22 mouse cellular contexts compared by ENCODE assay signal in the genomic region with DNA sequence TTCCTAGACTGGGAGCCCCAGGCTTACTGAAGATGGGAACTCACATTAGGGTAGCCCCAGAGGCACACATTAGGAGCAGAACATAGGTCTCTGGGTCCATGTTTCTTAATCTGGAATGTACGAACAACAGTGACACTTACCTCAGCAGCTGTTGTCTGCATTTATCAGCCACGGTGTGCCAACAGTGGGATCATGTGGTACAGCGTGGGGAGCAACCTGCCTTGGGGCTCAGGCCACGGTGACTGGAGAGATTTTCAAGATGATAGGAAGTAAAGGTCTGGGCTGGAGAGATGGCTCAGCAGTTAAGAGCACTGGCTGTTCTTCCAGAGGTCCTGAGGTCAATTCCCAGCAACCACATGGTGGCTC. TPM values are rescaled to one million over a fixed set of nuclear protein-coding genes. Genes with fewer than 3 reads are reported as not detected.
A peak's percentile ranks its signal among the peaks of the same experiment; 100 is the strongest.
DNase-seq lines count a peak whose midpoint lies in the region; ATAC-seq and TF ChIP-seq lines count a peak whose summit lies in the region.
"Had no signal": no experiment of that assay in that cellular context is flagged by ENCODE, and none has a peak within 500 bp of the region (broad histone marks: within the 10 kb centered on the region; RNA-seq: fewer than 3 reads in every experiment).

No protein-coding gene starts in this region.

- peak overlapping the region; percentile 90 for H3K27ac ChIP-seq in heart, adult 2 months
- H3K27ac ChIP-seq in heart, embryonic 10.5 days = no peak overlapping the region
- H3K27ac ChIP-seq in liver, embryonic 15.5 days (replicated peaks) = no peak overlapping the region
- no peak overlapping the region for H3K27ac ChIP-seq in liver, embryonic 11.5 days (ENCODE audit: low read depth, low read length)
- peak overlapping the region; percentile 79 for H3K27ac ChIP-seq in small intestine, adult 2 months (ENCODE audit: insufficient read depth, low read depth, low read length)
- no peak overlapping the region for H3K27ac ChIP-seq in hindbrain, embryonic 16.5 days (ENCODE audit: low read depth, low read length)
- H3K27ac ChIP-seq: heart, embryonic 15.5 days; hindbrain, embryonic 13.5 days had no signal

- DNase-seq in heart, adult 2 months = no peak
- no peak for DNase-seq in heart, embryonic 10.5 days (ENCODE audit: low spot score)
- no peak for DNase-seq in liver, embryonic 11.5 days (ENCODE audit: low spot score)
- DNase-seq in fat pad, adult 2 months (ENCODE audit: extremely low read depth, low read depth, low spot score) = peak; percentile 80
- DNase-seq in ovary, adult 18-20 months (ENCODE audit: low spot score) = no peak
- DNase-seq: adrenal gland, adult 2 months; adrenal gland, postnatal 25 days; cerebellum, adult 18-20 months; cerebellum, adult 9-11 months; cerebellum, postnatal 36 days; gastrocnemius, postnatal 25 days; heart, postnatal 14 days had no signal

- 0 out of 2 replicates have a peak, but pooled peaks have one; percentile 12 for ATAC-seq in liver, embryonic 15.5 days (ENCODE audit: insufficient read depth)
- ATAC-seq in liver, embryonic 11.5 days (replicated peaks; ENCODE audit: low FRiP score) = no peak
- no peak for ATAC-seq in hindbrain, embryonic 16.5 days
- ATAC-seq: forebrain, embryonic 16.5 days had no signal

- TF ChIP-seq EP300 in heart, adult 2 months (IDR thresholded peaks at IDR 0.05; ENCODE audit: insufficient read depth, low read depth, low read length) = no peak

- H3K9ac ChIP-seq in heart, adult 2 months (ENCODE audit: low read depth, low read length) = no peak overlapping the region
- H3K9ac ChIP-seq in liver, embryonic 15.5 days = no peak overlapping the region
- H3K9ac ChIP-seq in liver, embryonic 11.5 days (ENCODE audit: low read depth, low read length) = no peak overlapping the region
- no peak overlapping the region for H3K9ac ChIP-seq in hindbrain, embryonic 16.5 days (ENCODE audit: low read depth, low read length)
- H3K9ac ChIP-seq: embryonic facial prominence, embryonic 15.5 days; heart, embryonic 15.5 days; hindbrain, embryonic 13.5 days had no signal

- H3K4me1 ChIP-seq in heart, adult 2 months (ENCODE audit: control insufficient read depth, insufficient read depth, low read length) = peaks cover 21% of the 10 kb centered on the region
- peaks cover 58% of the 10 kb centered on the region for H3K4me1 ChIP-seq in heart, embryonic 10.5 days
- H3K4me1 ChIP-seq in liver, embryonic 15.5 days (replicated peaks) = peaks cover 9% of the 10 kb centered on the region
- peaks cover 4% of the 10 kb centered on the region; the same call in 1 of the 2 replicates for H3K4me1 ChIP-seq in liver, embryonic 11.5 days (replicated peaks; ENCODE audit: control insufficient read depth, insufficient read depth, low read length)
- H3K4me1 ChIP-seq in small intestine, adult 2 months (ENCODE audit: control insufficient read depth, insufficient read depth, insufficient read length, low read length) = peaks cover 44% of the 10 kb centered on the region
- peaks cover 7% of the 10 kb centered on the region for H3K4me1 ChIP-seq in hindbrain, embryonic 16.5 days (ENCODE audit: control insufficient read depth, insufficient read depth, low read depth, low read length)

- intact Hi-C loops in heart, adult 2 months (cut with DNase I) = no loop called here

- no peaks in the 10 kb centered on the region for H3K9me3 ChIP-seq in heart, embryonic 10.5 days
- no peaks in the 10 kb centered on the region for H3K9me3 ChIP-seq in liver, embryonic 15.5 days (replicated peaks)
- H3K9me3 ChIP-seq in liver, embryonic 11.5 days (ENCODE audit: control insufficient read depth, low read length) = no peaks in the 10 kb centered on the region
- no peaks in the 10 kb centered on the region for H3K9me3 ChIP-seq in hindbrain, embryonic 16.5 days (ENCODE audit: control insufficient read depth, low read length)
- H3K9me3 ChIP-seq: embryonic facial prominence, embryonic 15.5 days; heart, embryonic 15.5 days; hindbrain, embryonic 13.5 days had no signal

- TF ChIP-seq POLR2A in heart, adult 2 months (IDR thresholded peaks at IDR 0.05; ENCODE audit: insufficient read depth, low read depth, low read length) = no peak
- no peak for TF ChIP-seq POLR2A in small intestine, adult 2 months (IDR thresholded peaks at IDR 0.05; ENCODE audit: low read depth, low read length)

- H3K4me2 ChIP-seq in liver, embryonic 15.5 days = no peak overlapping the region
- H3K4me2 ChIP-seq in liver, embryonic 11.5 days = no peak overlapping the region
- no peak overlapping the region for H3K4me2 ChIP-seq in hindbrain, embryonic 16.5 days (ENCODE audit: low read length)
- H3K4me2 ChIP-seq: embryonic facial prominence, embryonic 15.5 days; heart, embryonic 11.5 days; hindbrain, embryonic 13.5 days had no signal

- no peaks in the 10 kb centered on the region for H3K36me3 ChIP-seq in heart, adult 2 months (ENCODE audit: control insufficient read depth, insufficient read depth, low read length)
- H3K36me3 ChIP-seq in heart, embryonic 10.5 days = peaks cover 10% of the 10 kb centered on the region
- H3K36me3 ChIP-seq in liver, embryonic 15.5 days (replicated peaks) = no peaks in the 10 kb centered on the region
- no peaks in the 10 kb centered on the region for H3K36me3 ChIP-seq in liver, embryonic 11.5 days (ENCODE audit: control insufficient read depth, insufficient read depth, low read length)
- H3K36me3 ChIP-seq in small intestine, adult 2 months (ENCODE audit: control insufficient read depth, insufficient read depth, low read length) = no peaks in the 10 kb centered on the region
- H3K36me3 ChIP-seq in hindbrain, embryonic 16.5 days (ENCODE audit: control insufficient read depth, insufficient read depth, low read length) = no peaks in the 10 kb centered on the region
- H3K36me3 ChIP-seq: embryonic facial prominence, embryonic 15.5 days; heart, embryonic 15.5 days; hindbrain, embryonic 13.5 days had no signal

- WGBS in heart, adult 2 months = 56% methylated on average over 4 of the region's 4 CpGs
- 69% methylated on average over 4 of the region's 4 CpGs for WGBS in heart, embryonic 10.5 days
- WGBS in liver, embryonic 15.5 days (ENCODE audit: insufficient replicate concordance) = 28% methylated on average over 4 of the region's 4 CpGs
- 53% methylated on average over 4 of the region's 4 CpGs for WGBS in liver, embryonic 11.5 days
- 39% methylated on average over 4 of the region's 4 CpGs for WGBS in small intestine, adult 2 months
- 70% methylated on average over 4 of the region's 4 CpGs for WGBS in hindbrain, embryonic 16.5 days

- no peaks in the 10 kb centered on the region for H3K27me3 ChIP-seq in heart, adult 2 months (ENCODE audit: control insufficient read depth, insufficient read depth, low read length)
- peaks cover 61% of the 10 kb centered on the region for H3K27me3 ChIP-seq in heart, embryonic 10.5 days (ENCODE audit: insufficient read depth, poor library complexity, severe bottlenecking)
- H3K27me3 ChIP-seq in liver, embryonic 15.5 days = peaks cover 20% of the 10 kb centered on the region
- H3K27me3 ChIP-seq in liver, embryonic 11.5 days (replicated peaks; ENCODE audit: control insufficient read depth, insufficient read depth, low read length) = peaks cover 2% of the 10 kb centered on the region; the same call in 1 of the 2 replicates
- H3K27me3 ChIP-seq in small intestine, adult 2 months (ENCODE audit: control insufficient read depth, insufficient read depth, low read length) = no peaks in the 10 kb centered on the region
- no peaks in the 10 kb centered on the region for H3K27me3 ChIP-seq in hindbrain, embryonic 16.5 days (replicated peaks; ENCODE audit: control insufficient read depth, insufficient read depth, low read length)
- H3K27me3 ChIP-seq: embryonic facial prominence, embryonic 15.5 days; Patski had no signal

- no peaks in the 10 kb centered on the region; the same call in 1 of the 2 replicates for H3K79me2 ChIP-seq in heart, adult 2 months (replicated peaks; ENCODE audit: control insufficient read depth, insufficient read depth, low read length)

- no peak for TF ChIP-seq CTCF in heart, adult 2 months (IDR thresholded peaks at IDR 0.05)
- TF ChIP-seq CTCF in small intestine, adult 2 months (IDR thresholded peaks at IDR 0.05; ENCODE audit: extremely low read depth, insufficient read length, insufficient replicate concordance, low read depth, low read length) = no peak

- H3K4me3 ChIP-seq in heart, adult 2 months = no peak overlapping the region
- H3K4me3 ChIP-seq in heart, embryonic 10.5 days = no peak overlapping the region
- no peak overlapping the region for H3K4me3 ChIP-seq in liver, embryonic 15.5 days (replicated peaks)
- H3K4me3 ChIP-seq in liver, embryonic 11.5 days (ENCODE audit: low read depth, low read length) = no peak overlapping the region
- H3K4me3 ChIP-seq in small intestine, adult 2 months (ENCODE audit: low read depth, low read length) = no peak overlapping the region
- H3K4me3 ChIP-seq in hindbrain, embryonic 16.5 days (ENCODE audit: low read length) = no peak overlapping the region
- H3K4me3 ChIP-seq: embryonic facial prominence, embryonic 15.5 days; erythroblast, embryonic 14.5 days; heart, embryonic 15.5 days; hindbrain, embryonic 13.5 days had no signal

RNA-seq across cellular contexts. Expression of a gene that starts 15.8 kb away (rescaled TPM):
- total RNA-seq in heart, adult 2 months (2021) = 10 to 100 TPM; 86.7 to 88.3 TPM
- 25.6 and 26.3 TPM in 2 replicates for polyA plus RNA-seq in heart, adult 2 months (2012; rRNA removed)
- 19.1 and 23.3 TPM in 2 replicates for polyA plus RNA-seq in heart, embryonic 10.5 days (2016; fragmentation: Nextera tagmentation; extraction: Ambion mirVana)
- polyA plus RNA-seq in liver, embryonic 15.5 days (2015; fragmentation: Nextera tagmentation; extraction: Ambion mirVana) = 2.0 and 2.5 TPM in 2 replicates
- 7.8 and 7.9 TPM in 2 replicates for polyA plus RNA-seq in liver, embryonic 11.5 days (2014; fragmentation: Nextera tagmentation; extraction: Ambion mirVana)
- 35.6 and 76.4 TPM in 2 replicates for polyA plus RNA-seq in small intestine, adult 2 months (2012; rRNA removed)
- polyA plus RNA-seq in hindbrain, embryonic 16.5 days (2015; fragmentation: Nextera tagmentation; extraction: Ambion mirVana) = 60.4 and 66.6 TPM in 2 replicates

RNA-seq across cellular contexts. Expression of a gene that starts 52.4 kb away (rescaled TPM):
- 10 to 100 TPM; 25.0 to 27.3 TPM for total RNA-seq in heart, adult 2 months (2021)
- polyA plus RNA-seq in heart, adult 2 months (2012; rRNA removed) = 25.5 and 26.0 TPM in 2 replicates
- polyA plus RNA-seq in heart, embryonic 10.5 days (2016; fragmentation: Nextera tagmentation; extraction: Ambion mirVana) = 40.1 and 49.9 TPM in 2 replicates
- polyA plus RNA-seq in liver, embryonic 15.5 days (2015; fragmentation: Nextera tagmentation; extraction: Ambion mirVana) = 5.9 and 6.9 TPM in 2 replicates
- 21.4 and 24.6 TPM in 2 replicates for polyA plus RNA-seq in liver, embryonic 11.5 days (2014; fragmentation: Nextera tagmentation; extraction: Ambion mirVana)
- 10.8 and 27.2 TPM in 2 replicates for polyA plus RNA-seq in small intestine, adult 2 months (2012; rRNA removed)
- polyA plus RNA-seq in hindbrain, embryonic 16.5 days (2015; fragmentation: Nextera tagmentation; extraction: Ambion mirVana) = 98.6 and 106 TPM in 2 replicates

Comparison
In these comparisons a context has a peak if more than half of its experiments do, and no peak if none do; other contexts are left out.
1. H3K27ac ChIP-seq: peak in heart, adult 2 months (single experiment) and small intestine, adult 2 months (single experiment); none in heart, embryonic 10.5 days (single experiment), liver, embryonic 15.5 days (single experiment), liver, embryonic 11.5 days (single experiment) and hindbrain, embryonic 16.5 days (single experiment).